Mouse (Mus musculus): ENCODE measurements around the gene Cpt1c. TPM values are rescaled to one million over a fixed set of nuclear protein-coding genes. Genes with fewer than 3 reads are reported as not detected.

The Cpt1c gene
- polyA plus RNA-seq, 1 experiment from 2014 or later, result 22.3 TPM

GRCm38 (mm10) chr7:44957183-44957835 lies 17.3 kb downstream of the Cpt1c start:
- WGBS, result 76% methylated on average over 20 of the region's 20 CpGs
- peaks cover 33% of the 10 kb centered on the region for H3K36me3 ChIP-seq
- no peaks in the 10 kb centered on the region for H3K9me3 ChIP-seq (replicated peaks)
- H3K4me1 ChIP-seq, result peaks cover 17% of the 10 kb centered on the region
- H3K27me3 ChIP-seq (ENCODE audit: low read depth, poor library complexity, severe bottlenecking), result peaks cover 11% of the 10 kb centered on the region; the same call in 1 of the 2 replicates
- H3K27ac ChIP-seq (replicated peaks), result 0 out of 2 replicates have a peak overlapping the region, but pooled peaks have one; percentile 28
- DNase-seq (ENCODE audit: low spot score), result no peak
- no peak overlapping the region for H3K4me3 ChIP-seq

DNA sequence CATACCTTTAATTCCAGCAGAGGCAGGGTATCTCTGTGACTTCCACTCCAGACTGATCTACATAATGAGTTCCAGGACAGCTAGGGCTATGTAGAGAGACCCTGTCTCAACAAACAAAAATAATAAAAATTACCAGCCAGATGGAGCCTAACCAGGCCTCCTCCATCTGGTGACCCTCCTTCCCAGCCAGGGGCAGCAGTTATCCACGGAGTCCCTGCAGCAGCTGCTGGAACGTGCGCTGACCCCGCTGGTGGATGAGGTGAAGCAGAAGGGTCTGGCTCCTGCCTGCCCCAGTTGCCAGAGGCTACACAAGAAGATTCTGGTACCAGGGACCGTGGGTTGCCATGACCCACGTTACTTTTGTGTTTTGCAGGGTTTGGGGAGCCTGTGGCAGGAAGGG lies 18.4 kb downstream of the Cpt1c start:
- 0 out of 2 replicates have a peak overlapping the region, but pooled peaks have one; percentile 25 for H3K27ac ChIP-seq (replicated peaks)
- H3K4me1 ChIP-seq, result peaks cover 28% of the 10 kb centered on the region
- H3K27me3 ChIP-seq (ENCODE audit: low read depth, poor library complexity, severe bottlenecking), result peaks cover 21% of the 10 kb centered on the region
- no peak for DNase-seq (ENCODE audit: low spot score)
- H3K9me3 ChIP-seq (replicated peaks), result no peaks in the 10 kb centered on the region
- 75% methylated on average over 6 of the region's 6 CpGs for WGBS
- peaks cover 22% of the 10 kb centered on the region for H3K36me3 ChIP-seq
- no peak overlapping the region for H3K4me3 ChIP-seq

GRCm38 (mm10) chr7:44955628-44956027 lies 19.0 kb downstream of the Cpt1c start:
- 60% methylated on average over 5 of the region's 5 CpGs for WGBS

DNA sequence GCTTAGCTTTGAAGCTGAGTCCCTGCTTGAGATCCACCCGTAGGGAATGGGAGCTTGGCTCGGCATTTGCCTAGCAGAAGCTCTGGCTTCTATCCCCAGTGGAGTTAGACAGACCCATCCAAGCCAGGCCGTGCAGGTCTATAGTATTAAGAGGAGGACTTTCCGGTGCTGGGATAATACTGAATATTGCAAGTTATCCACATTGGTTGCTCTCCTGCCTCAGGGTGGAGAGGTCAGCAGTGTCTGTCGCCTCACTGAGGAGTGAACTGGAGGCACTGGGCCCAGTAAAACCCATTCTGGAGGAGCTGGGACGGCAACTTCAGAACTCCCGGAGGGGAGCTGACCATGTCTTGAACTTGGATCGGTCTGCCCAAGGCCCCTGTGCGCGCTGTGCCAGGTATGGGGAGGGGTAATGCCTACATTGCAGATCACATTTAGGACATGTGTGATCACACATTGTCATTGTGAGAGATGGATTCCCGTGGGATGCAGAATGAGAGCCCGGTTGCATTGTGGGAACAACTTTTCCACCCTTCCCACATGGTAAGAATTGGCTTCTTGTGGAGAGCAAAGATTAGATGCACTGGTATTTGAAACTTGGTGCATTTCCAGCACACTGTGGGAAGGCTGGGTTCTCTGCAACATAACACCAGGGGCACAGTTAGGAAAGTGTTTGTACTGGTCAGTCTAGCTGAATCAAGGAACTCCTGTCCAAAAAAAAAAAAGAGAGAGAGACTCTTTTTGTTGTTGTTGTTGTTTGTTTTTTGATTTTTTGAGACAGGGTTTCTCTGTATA lies 20.4 kb downstream of the Cpt1c start:
- Histone ChIP-seq H3K27me3 (ENCODE audit: low read depth, poor library complexity, severe bottlenecking) (peaks cover 41% of the 10 kb centered on the region), H3K36me3 (peaks cover 9% of the 10 kb centered on the region), H3K9me3 (replicated peaks) (no peaks in the 10 kb centered on the region), H3K27ac (replicated peaks) (no peak overlapping the region), H3K4me3 (0 out of 2 replicates have a peak overlapping the region, but pooled peaks have one; percentile 11), H3K4me1 (peaks cover 29% of the 10 kb centered on the region)
- DNase-seq (ENCODE audit: low spot score), result no peak
- WGBS, result 87% methylated on average over 12 of the region's 12 CpGs

More at GRCm38 (mm10) chr7:44955628-44956027, 19.0 kb downstream of the Cpt1c start:
- Histone ChIP-seq H3K27me3 (ENCODE audit: low read depth, poor library complexity, severe bottlenecking) (peaks cover 28% of the 10 kb centered on the region), H3K36me3 (peaks cover 16% of the 10 kb centered on the region), H3K4me1 (peaks cover 29% of the 10 kb centered on the region), H3K9me3 (replicated peaks) (no peaks in the 10 kb centered on the region), H3K27ac (replicated peaks) (no peak overlapping the region), H3K4me3 (no peak overlapping the region)
- no peak for DNase-seq (ENCODE audit: low spot score)

GRCm38 (mm10) chr7:44953561-44953960 lies 21.1 kb downstream of the Cpt1c start:
- DNase-seq (ENCODE audit: low spot score), result no peak
- Histone ChIP-seq H3K27ac (replicated peaks) (no peak overlapping the region), H3K4me1 (peaks cover 29% of the 10 kb centered on the region), H3K4me3 (0 out of 2 replicates have a peak overlapping the region, but pooled peaks have one; percentile 11), H3K27me3 (ENCODE audit: low read depth, poor library complexity, severe bottlenecking) (peaks cover 42% of the 10 kb centered on the region), H3K36me3 (peaks cover 2% of the 10 kb centered on the region; the same call in 1 of the 2 replicates), H3K9me3 (replicated peaks) (no peaks in the 10 kb centered on the region)
- WGBS, result 61% methylated on average over 14 of the region's 14 CpGs

GRCm38 (mm10) chr7:44952611-44953306 lies 21.9 kb downstream of the Cpt1c start:
- Histone ChIP-seq H3K36me3 (no peaks in the 10 kb centered on the region), H3K4me1 (peaks cover 29% of the 10 kb centered on the region), H3K27me3 (ENCODE audit: low read depth, poor library complexity, severe bottlenecking) (peaks cover 42% of the 10 kb centered on the region), H3K4me3 (peak overlapping the region; percentile 66), H3K27ac (replicated peaks) (peak overlapping the region; percentile 85), H3K9me3 (replicated peaks) (no peaks in the 10 kb centered on the region)
- WGBS, result 7% methylated on average over 24 of the region's 24 CpGs
- peak; percentile 92 for DNase-seq (ENCODE audit: low spot score)

- 2% methylated on average over 10 of the region's 10 CpGs for WGBS
- H3K4me1 ChIP-seq, result peaks cover 24% of the 10 kb centered on the region
- no peaks in the 10 kb centered on the region for H3K9me3 ChIP-seq (replicated peaks)
- peaks cover 42% of the 10 kb centered on the region for H3K27me3 ChIP-seq (ENCODE audit: low read depth, poor library complexity, severe bottlenecking)
- peak overlapping the region; percentile 66 for H3K4me3 ChIP-seq
- H3K27ac ChIP-seq (replicated peaks), result peak overlapping the region; percentile 85
- peak; percentile 62 for DNase-seq (ENCODE audit: low spot score)
- no peaks in the 10 kb centered on the region for H3K36me3 ChIP-seq
Measured at GRCm38 (mm10) chr7:44951960-44952359, 22.7 kb downstream of the Cpt1c start.

DNA sequence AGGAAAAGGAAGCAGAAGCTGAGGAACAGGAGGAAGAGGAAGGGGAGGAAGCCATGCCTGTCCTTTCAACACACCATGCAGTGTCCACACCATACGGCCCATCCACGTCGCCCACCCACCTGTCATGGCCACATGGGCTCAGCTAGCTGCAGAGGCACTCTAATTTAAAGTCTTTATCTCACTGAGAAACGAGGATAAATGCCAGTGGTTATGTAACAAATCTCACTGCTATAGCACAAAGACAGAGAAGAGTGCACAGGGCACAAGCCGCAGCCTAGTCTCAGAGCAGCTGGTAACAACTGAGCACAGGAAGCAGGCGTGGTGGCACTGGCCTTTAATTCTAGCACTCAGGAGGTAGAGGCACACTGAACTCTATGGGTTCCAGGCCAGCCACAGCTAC lies 24.7 kb downstream of the Cpt1c start:
- H3K36me3 ChIP-seq, result no peaks in the 10 kb centered on the region
- no peak overlapping the region for H3K27ac ChIP-seq (replicated peaks)
- 81% methylated on average over 6 of the region's 6 CpGs for WGBS

DNA sequence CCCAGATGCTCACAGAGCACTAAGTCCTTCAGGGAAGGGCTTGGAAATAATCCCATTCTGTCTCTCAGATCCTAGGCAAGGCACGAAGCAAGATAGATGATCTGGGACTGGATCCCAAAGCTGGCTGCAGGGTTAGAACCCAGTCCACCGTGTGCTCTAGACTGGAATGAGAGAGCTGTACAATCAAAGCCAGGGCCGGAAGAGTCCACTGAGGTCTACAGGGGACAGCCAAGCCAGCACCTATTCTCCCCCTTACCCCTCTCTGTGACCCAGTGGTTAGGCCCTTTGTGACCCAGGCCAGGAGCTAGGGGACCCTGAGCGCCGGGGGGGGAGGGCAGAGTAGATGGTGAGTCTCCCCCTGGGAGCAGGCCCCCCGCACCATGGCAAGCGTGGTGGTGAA lies 31.7 kb downstream of the Cpt1c start, which contains the start of gene Tsks:
TSS of gene Tsks (plus strand) at position 301 of the 400 bp plus-strand sequence.
- WGBS, result 81% methylated on average over 7 of the region's 7 CpGs
- Histone ChIP-seq H3K36me3 (no peaks in the 10 kb centered on the region), H3K27ac (replicated peaks) (no peak within 1 kb of the TSS), H3K9me3 (replicated peaks) (no peaks in the 10 kb centered on the region), H3K4me1 (no peaks in the 10 kb centered on the region), H3K27me3 (ENCODE audit: low read depth, poor library complexity, severe bottlenecking) (no peaks in the 10 kb centered on the region), H3K4me3 (no peak within 1 kb of the TSS)
- no peak for DNase-seq (ENCODE audit: low spot score)

More for the DNA sequence above, 24.7 kb downstream of the Cpt1c start:
- Histone ChIP-seq H3K4me1 (peaks cover 20% of the 10 kb centered on the region), H3K4me3 (peak overlapping the region; percentile 16; the same call in 1 of the 2 replicates), H3K27me3 (ENCODE audit: low read depth, poor library complexity, severe bottlenecking) (peaks cover 42% of the 10 kb centered on the region), H3K9me3 (replicated peaks) (no peaks in the 10 kb centered on the region)
- no peak for DNase-seq (ENCODE audit: low spot score)

- Histone ChIP-seq H3K27me3 (ENCODE audit: low read depth, poor library complexity, severe bottlenecking) (no peaks in the 10 kb centered on the region), H3K27ac (replicated peaks) (no peak overlapping the region), H3K36me3 (no peaks in the 10 kb centered on the region), H3K9me3 (replicated peaks) (no peaks in the 10 kb centered on the region; the same call in 1 of the 2 replicates), H3K4me1 (no peaks in the 10 kb centered on the region), H3K4me3 (no peak overlapping the region)
- DNase-seq (ENCODE audit: low spot score), result no peak
- 92% methylated on average over 4 of the region's 4 CpGs for WGBS
Measured at GRCm38 (mm10) chr7:44938680-44939079, 36.0 kb downstream of the Cpt1c start.

DNA sequence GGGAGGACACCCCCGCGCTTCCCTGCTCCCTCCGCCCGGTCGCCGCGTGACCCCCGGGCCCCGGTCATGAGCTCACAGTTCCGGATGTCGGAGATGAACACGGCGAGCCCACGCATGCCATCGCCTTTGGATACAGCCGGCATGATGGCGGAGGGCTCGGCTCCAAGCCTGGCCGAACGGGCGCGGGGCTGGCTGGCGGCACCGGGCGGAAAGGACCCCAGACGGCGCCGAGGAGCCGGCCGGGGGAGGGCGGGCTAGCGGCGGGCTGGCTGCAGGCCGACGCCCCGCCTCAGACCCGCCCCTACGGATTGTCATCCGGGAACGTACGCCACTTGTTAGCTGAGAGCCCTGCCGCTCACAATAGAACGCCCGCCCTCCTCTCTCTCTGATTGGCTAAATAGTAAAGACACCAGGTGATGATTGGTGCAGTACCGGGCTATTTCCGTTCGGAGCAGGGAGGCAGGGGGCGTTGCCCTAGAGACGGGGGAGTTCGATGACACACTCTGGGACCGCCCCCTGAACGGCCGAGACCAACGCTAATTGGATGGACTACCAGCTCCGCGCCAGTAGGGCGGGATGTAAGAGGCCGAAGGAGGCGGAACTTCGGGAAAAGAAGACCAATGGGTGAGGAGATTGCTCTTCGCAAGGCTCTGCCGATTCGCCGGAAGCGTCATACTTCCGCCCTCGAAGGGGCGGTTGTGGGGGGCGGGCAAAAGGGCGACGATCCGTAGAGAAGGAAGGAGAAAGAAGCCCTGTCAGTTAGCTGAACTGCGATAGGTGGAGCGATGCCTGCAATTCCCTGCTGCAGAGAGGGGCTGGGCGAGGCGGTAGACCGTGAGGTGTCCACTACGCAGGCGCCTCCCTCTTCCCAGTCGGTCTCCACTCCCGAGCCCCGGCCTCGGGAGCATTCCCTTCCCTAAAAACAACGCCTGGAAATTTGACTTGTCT lies 45.2 kb downstream of the Cpt1c start, which contains the start of gene Ap2a1:
TSS of gene Ap2a1 (minus strand) at position 293 of the 948 bp plus-strand sequence.
- H3K9me3 ChIP-seq (replicated peaks), result no peaks in the 10 kb centered on the region
- H3K27ac ChIP-seq (replicated peaks), result peak within 1 kb of the TSS; percentile 90
- no peaks in the 10 kb centered on the region for H3K27me3 ChIP-seq (ENCODE audit: low read depth, poor library complexity, severe bottlenecking)
- peaks cover 24% of the 10 kb centered on the region for H3K36me3 ChIP-seq
- DNase-seq (ENCODE audit: low spot score), result peak; percentile 100
- WGBS, result under 1% methylated on average over 84 of the region's 84 CpGs
- peak within 1 kb of the TSS; percentile 74 for H3K4me3 ChIP-seq
- peaks cover 28% of the 10 kb centered on the region for H3K4me1 ChIP-seq
